Mouse (Mus musculus): ENCODE data around the gene Ccl25.
"Not testable (repeated sequence)": the region's sequence is repeated elsewhere in the genome, so short reads cannot be mapped to it uniquely, and the experiment has no call there.

Gene Ccl25

GRCm38 (mm10) chr8:4347661-4348060 lies 22.7 kb downstream of the Ccl25 start:
- DNase-seq = no peak

- DNase-seq = no peak
These were observed 23.3 kb downstream of the Ccl25 start for GRCm38 (mm10) chr8:4348275-4348674.

GRCm38 (mm10) chr8:4349335-4349734 lies 24.3 kb downstream of the Ccl25 start:
- DNase-seq = no peak

DNA sequence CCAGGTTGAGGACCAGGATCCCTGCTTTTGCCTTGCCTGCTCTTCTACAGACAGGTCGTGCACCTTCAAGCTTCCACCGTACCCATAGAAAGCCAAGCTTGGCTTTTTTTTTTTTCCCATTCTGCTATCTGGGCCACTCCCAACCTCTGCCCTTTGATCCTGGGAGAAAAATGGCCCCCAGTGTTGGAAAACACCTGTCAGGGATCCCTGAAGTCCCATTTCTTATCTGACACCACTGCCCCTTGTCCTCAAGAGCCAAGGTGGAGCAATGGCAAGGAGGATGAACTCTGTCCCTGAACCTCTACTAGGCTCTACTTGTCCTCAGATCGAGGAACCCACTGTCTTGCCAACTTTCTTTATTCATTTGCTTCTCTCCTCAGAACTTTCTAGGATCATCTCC lies 25.6 kb downstream of the Ccl25 start:
- DNase-seq = no peak

DNA sequence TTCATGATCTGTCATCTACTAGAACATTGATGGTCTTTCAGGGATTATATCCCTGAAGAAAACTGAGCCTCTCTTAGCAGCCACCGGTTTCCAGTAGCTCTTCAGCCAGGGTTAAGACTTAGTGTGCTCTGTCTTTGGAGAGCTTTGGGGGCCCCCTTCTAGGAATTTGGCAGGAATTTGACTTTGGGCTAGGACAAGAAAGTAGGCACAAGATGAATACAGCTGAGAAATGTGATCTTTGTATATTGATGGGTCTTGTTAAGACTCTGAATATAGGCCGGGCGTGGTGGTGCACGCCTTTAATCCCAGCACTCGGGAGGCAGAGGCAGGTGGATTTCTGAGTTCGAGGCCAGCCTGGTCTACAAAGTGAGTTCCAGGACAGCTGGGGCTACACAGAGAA lies 27.6 kb downstream of the Ccl25 start:
- not testable (repeated sequence) for DNase-seq

GRCm38 (mm10) chr8:4353741-4354140 lies 28.7 kb downstream of the Ccl25 start:
- no peak for DNase-seq

GRCm38 (mm10) chr8:4354516-4354915 lies 29.5 kb downstream of the Ccl25 start:
- no peak for DNase-seq

- no peak for DNase-seq
These were observed 30.4 kb downstream of the Ccl25 start for GRCm38 (mm10) chr8:4355455-4355854.

DNA sequence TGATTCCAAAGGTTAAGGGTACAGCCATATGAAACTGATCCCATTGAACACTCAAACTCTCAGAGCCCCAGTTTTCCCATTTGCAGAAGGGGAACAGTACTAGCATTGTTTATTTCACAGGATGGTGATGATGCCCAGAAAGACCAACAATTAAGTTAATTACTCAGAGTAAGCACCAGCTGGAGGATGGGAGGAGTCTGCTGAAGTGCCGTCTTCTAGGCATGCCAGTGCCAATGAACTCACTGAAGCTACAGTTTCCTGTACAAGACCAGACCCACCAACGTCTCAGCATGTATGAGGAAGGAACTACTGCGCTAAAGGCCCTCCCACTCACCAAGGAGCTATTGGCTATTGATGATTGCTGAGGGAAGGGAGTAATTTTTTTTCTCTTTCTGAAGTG lies 34.4 kb downstream of the Ccl25 start:
- DNase-seq = no peak

GRCm38 (mm10) chr8:4360922-4361321 lies 35.9 kb downstream of the Ccl25 start:
- no peak for DNase-seq

DNA sequence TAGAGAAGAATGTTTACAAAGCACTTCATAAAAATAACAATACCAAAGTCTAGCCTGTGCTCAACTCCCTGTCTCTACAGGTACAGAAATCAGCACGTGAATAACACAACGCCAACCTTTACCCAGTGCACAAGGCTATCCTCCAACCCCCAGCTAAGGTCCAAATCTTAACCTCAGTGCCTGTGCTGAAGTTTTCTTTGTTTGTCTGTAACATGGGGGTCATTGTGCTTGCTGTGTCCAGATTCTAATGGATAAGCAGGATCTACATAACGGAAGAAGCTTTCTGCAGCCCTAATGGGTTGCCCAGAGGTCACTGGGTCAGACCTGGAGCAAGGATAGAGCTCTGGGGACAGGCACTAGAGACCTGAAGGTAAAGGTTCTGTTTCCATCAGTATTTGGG lies 41.2 kb downstream of the Ccl25 start:
- no peak for DNase-seq

- DNase-seq = no peak
These were observed 42.8 kb downstream of the Ccl25 start for GRCm38 (mm10) chr8:4367808-4368207.

DNA sequence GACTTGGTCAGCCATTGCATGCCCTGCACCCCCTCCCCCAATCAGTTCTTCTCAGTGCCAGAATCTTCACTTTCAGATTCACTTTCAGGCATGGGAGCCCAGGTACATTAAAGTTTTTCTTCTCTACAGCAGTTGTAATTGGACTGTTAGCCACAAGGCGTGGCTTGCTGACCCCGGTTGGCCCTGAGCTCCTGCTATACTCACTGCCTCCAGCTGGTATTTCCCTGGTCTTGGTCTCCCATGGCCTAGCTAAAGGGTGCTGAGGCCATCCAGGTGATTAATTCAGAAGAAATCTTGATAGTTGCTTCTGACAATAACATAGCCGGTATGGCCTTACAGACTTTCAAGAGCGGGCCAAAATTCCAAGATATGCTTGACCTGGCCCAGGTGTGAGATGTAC lies 43.5 kb downstream of the Ccl25 start:
- DNase-seq = no peak

DNA sequence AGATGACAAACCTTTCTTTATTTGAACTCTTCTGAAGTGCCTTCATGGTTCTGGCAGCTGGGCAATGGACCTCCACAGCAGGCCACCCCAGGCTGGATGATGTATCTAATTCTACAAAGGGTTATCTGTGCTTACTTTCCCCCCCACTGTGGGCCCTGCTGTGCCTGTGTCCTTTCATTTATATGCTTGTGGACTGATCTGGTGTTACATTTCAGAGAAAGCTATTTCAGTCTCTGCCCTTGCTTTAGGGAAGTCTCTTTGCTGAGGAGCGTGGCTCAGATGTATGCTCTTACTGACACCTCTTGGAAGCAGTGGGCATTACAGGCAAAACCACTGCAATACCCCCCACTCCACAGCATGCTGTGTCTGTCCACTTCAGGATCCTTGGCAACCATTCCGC lies 45.1 kb downstream of the Ccl25 start:
- DNase-seq = no peak

- no peak for DNase-seq
These were observed 47.6 kb downstream of the Ccl25 start for GRCm38 (mm10) chr8:4372657-4373056.

DNA sequence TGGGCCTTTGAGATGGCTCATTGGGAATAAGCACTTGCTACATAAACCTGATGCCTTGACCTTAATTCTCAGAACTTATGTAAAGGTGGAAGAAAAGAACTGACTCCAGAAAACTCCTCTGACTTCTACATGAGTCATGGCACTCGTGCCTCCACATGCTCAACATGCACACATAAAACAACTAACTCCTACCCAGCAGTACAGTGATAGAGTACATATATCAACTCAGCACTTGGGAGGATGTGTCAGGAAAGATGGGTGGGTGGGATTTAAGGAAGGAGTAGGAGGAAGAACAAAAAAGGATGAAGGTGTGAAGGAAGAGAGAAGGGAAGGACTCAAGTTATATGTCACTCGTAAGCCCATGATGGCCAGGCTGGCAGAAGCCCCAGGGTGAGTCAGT lies 76.4 kb downstream of the Ccl25 start:
- no peak for DNase-seq

- DNase-seq = no peak
These were observed 79.2 kb downstream of the Ccl25 start for GRCm38 (mm10) chr8:4403960-4404879.

GRCm38 (mm10) chr8:4404880-4405261 lies 79.9 kb downstream of the Ccl25 start:
- DNase-seq = no peak

GRCm38 (mm10) chr8:4408425-4408824 lies 83.4 kb downstream of the Ccl25 start:
- not testable (repeated sequence) for DNase-seq
